Mouse (Mus musculus) testis, adult 2 months (tissue): ENCODE measurements around the gene Irx3. TPM values are rescaled to one million over a fixed set of nuclear protein-coding genes. Genes with fewer than 3 reads are reported as not detected.

Source experiments
- H3K27ac ChIP-seq: fragments of 200-500 bp; 2 replicates; pipeline ENCODE4 v1.5.1; 2012; ENCODE audit warnings: low read depth, low read length; ENCODE audit not compliant: control insufficient read depth, insufficient read depth
- H3K27me3 ChIP-seq: fragments of 200-500 bp; 2 replicates; pipeline ENCODE4 v1.6.1; 2012; ENCODE audit warnings: mild to moderate bottlenecking, low read length, moderate library complexity; ENCODE audit not compliant: control insufficient read depth, insufficient read depth
- H3K36me3 ChIP-seq: fragments of 200-500 bp; 2 replicates; pipeline ENCODE4 v1.6.1; 2012; ENCODE audit warnings: mild to moderate bottlenecking, low read length; ENCODE audit not compliant: control insufficient read depth, insufficient read depth
- H3K4me1 ChIP-seq: fragments of 200-500 bp; 2 replicates; pipeline ENCODE4 v1.6.1; 2012; ENCODE audit warnings: low read length; ENCODE audit not compliant: control insufficient read depth, insufficient read depth
- H3K4me3 ChIP-seq: fragments of 200-500 bp; 2 replicates; pipeline ENCODE4 v1.5.1; 2012; ENCODE audit warnings: low read depth, mild to moderate bottlenecking, low read length, moderate library complexity, mixed read lengths; ENCODE audit not compliant: control insufficient read depth
- CTCF ChIP-seq: fragments of 200-500 bp; IDR thresholded peaks from 2 replicates; pipeline ENCODE4 v1.5.1; 2012; ENCODE audit warnings: low read depth, mild to moderate bottlenecking, inconsistent platforms, low read length, moderate library complexity; ENCODE audit not compliant: control insufficient read depth, insufficient read depth, insufficient replicate concordance
- POLR2A ChIP-seq: fragments of 200-500 bp; IDR thresholded peaks from 2 replicates; pipeline ENCODE4 v1.6.1; 2012; ENCODE audit warnings: low read depth, mild to moderate bottlenecking, inconsistent platforms, low read length, moderate library complexity; ENCODE audit not compliant: control insufficient read depth
- polyA plus RNA-seq: library from polyadenylated mRNA; depleted of rRNA; stranded (reverse); fragments of >200 nt; gene quantifications from 2 replicates; pipeline ENCODE4 v1.2.3, GENCODE M21; 2012

The Irx3 gene
- polyA plus RNA-seq, 1 experiment: 0.10 TPM

DNA sequence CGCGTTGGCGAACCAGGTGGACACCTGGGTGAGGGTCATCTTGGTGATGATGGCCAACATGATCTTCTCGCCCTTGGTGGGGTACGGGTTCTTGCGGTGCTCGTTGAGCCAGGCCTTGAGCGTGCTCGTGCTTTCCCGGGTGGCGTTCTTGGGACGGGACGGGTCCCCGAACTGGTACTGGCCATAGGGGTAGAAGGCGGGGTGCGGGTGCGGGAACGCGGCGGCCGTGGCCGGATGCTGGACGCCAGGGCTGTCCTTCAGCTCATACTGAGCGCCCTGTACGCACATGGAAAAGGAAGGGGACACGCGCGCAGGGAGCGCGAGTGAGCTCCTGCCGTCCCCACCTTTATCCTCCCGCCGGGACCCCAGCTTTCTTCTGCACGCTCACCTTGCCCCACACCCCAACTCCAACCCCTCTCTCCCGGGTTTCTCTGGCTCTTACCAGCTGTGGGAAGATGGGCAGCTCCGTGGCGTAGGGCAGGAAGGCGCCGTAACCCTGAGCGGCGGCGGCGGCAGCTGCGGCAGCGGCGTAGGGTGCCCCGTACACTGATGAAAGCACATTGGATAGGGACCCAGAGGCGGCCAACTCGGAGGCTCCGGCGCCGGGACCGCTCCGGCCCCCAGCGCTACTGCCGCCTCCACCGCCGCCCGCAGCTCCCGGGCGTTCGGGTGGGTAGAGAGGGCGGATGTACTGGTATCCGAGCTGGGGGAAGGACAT lies 1.2 kb downstream of the Irx3 start:
- Histone ChIP-seq H3K27ac (no peak overlapping the region), H3K27me3 (peaks cover 12% of the 10 kb centered on the region), H3K4me1 (peaks cover 33% of the 10 kb centered on the region), H3K4me3 (peak overlapping the region; percentile 59), H3K36me3 (no peaks in the 10 kb centered on the region)
- TF ChIP-seq POLR2A: no peak
- TF ChIP-seq CTCF: no peak

- Histone ChIP-seq H3K4me1 (peaks cover 33% of the 10 kb centered on the region), H3K27me3 (peaks cover 9% of the 10 kb centered on the region), H3K27ac (no peak overlapping the region), H3K36me3 (no peaks in the 10 kb centered on the region), H3K4me3 (peak overlapping the region; percentile 59)
- TF ChIP-seq POLR2A: no peak
- no peak for TF ChIP-seq CTCF
Observed at GRCm38 (mm10) chr8:91799681-91800522, 2.0 kb downstream of the Irx3 start.

- Histone ChIP-seq H3K36me3 (no peaks in the 10 kb centered on the region), H3K27me3 (peaks cover 9% of the 10 kb centered on the region), H3K27ac (no peak overlapping the region), H3K4me3 (no peak overlapping the region), H3K4me1 (peaks cover 33% of the 10 kb centered on the region)
- TF ChIP-seq CTCF (no peak), POLR2A (no peak)
Observed at GRCm38 (mm10) chr8:91799016-91799581, 2.8 kb downstream of the Irx3 start.

DNA sequence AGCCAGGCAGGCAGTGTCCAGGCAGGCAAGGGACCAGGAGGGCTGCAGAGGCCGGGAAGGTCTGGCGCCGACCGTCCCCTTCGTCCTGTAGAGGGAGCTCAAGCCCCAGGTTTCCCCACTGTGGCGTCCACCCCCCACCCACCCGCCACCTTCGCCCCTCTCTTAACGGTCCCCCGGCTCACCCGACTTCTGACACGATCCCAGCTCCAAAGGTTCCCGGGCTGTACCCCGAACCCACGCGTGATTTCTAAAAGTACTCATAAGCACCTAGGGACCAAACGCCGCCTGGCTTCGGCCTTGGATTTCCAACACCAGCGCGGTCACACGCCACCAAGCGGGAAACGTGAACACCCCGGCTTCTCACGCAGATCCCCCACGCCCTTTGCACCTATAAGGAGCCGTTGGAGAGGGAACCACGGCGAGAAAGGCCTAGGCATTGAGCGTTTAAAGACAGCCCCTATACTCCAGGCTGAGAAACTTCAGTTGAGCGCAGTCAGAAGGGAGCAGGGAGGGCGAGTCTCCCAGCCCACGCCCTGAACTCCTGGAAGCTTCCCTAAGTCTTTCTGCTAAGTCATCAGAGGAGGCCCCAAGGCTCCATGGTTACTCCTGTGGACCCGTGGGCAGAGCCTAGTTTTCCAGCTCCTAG lies 4.1 kb downstream of the Irx3 start:
- H3K4me3 ChIP-seq: peak overlapping the region; percentile 54
- peaks cover 9% of the 10 kb centered on the region for H3K27me3 ChIP-seq
- TF ChIP-seq CTCF (peak; percentile 24; the same call in 1 of the 2 replicates), POLR2A (no peak)
- H3K36me3 ChIP-seq: no peaks in the 10 kb centered on the region
- H3K4me1 ChIP-seq: peaks cover 29% of the 10 kb centered on the region
- peak overlapping the region; percentile 48 for H3K27ac ChIP-seq

DNA sequence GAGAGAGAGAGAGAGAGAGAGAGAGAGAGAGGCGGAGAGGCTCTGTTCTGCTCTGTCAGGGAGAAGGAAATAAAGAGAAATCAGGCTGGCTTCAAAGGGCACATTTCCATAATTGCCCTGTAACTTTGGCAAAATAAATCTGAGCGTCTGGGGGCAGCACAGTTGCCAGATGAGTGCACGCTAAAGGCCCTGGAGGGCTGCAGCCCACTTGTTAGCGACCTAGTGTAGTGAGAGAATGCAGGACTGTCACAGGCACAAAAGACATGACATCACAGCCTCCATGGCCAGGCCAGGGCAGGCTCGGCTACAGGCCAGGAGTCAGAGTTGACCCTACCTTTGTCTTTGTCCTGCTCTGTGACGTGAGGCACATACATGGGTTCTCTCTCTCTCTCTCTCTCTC lies 8.0 kb downstream of the Irx3 start:
- Histone ChIP-seq H3K36me3 (no peaks in the 10 kb centered on the region), H3K27ac (no peak overlapping the region), H3K4me3 (no peak overlapping the region), H3K4me1 (peaks cover 13% of the 10 kb centered on the region), H3K27me3 (no peaks in the 10 kb centered on the region)
- TF ChIP-seq CTCF: no peak
- TF ChIP-seq POLR2A: no peak

DNA sequence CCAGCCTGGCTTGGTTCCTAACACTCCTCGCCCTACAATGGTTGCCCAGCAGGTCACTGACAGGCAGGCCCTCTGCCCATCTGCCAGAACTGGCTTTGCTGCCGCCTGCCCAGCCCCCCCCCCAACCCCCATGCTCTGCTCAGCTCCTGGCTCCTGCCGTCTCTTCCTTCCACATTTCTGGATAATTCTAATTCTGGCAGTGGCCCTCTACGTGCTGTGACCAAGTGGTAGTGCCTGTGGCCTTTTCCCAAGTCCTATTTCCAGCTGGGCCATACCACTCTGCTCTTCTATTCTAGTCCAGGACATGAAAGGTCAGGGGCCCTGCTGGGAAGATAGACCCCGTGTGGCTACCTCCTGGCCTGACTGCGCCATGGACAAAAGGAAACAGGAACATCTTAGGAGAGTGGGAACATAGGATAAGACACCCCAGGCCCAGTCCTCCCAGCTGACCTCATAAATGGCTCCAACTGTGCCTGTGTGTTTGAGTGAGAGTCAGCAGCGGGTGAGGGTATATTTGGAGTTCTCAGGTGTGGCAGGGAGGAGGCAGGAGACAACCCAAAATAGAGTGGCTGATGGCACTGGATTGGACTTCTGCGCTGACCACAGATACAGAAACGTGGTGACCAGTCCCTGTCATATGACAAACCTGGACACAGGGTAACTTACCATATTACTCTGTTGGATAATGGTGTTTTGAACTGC lies 14.5 kb downstream of the Irx3 start:
- H3K4me3 ChIP-seq: no peak overlapping the region
- no peak for TF ChIP-seq CTCF
- no peak for TF ChIP-seq POLR2A
- no peaks in the 10 kb centered on the region for H3K4me1 ChIP-seq
- no peak overlapping the region for H3K27ac ChIP-seq
- H3K27me3 ChIP-seq: no peaks in the 10 kb centered on the region
- H3K36me3 ChIP-seq: no peaks in the 10 kb centered on the region
